Mouse (Mus musculus) kidney, postnatal 36 days (tissue): ENCODE data around the gene Gpr89.

ENCODE experiments used
- DNase-seq, 2 experiments: peaks; one replicate each; pipeline ENCODE4 v3.0.0; 2021 to 2022; ENCODE audit warnings: mixed read lengths in 2 of 2

Gene Gpr89

DNA sequence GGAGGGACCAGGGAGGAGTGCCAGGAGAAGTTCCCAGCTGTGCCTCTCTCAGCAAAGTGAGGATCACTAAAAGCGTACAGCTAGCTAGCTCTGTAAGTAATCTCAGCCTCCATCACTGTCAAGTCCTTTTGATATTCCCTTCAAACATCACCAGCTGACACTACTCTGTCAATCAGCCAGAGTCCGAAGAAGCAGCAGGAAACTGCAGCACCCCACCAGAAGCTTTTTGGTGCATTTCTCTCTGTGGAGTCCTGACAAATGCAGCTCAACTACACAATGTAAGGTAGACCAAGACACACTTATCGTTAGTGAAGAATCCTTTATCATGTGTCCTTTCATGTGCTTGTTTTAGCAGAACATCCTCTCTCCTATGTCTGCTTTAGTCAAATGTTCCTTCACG lies 83.6 kb downstream of the Gpr89 start:
- DNase-seq: no peak

- DNase-seq: peak; percentile 72 to 86
These were observed 84.8 kb downstream of the Gpr89 start for GRCm38 (mm10) chr3:96820116-96820915.
